Mouse (Mus musculus) neural tube, embryonic 14.5 days (tissue): ENCODE results near the gene D630045J12Rik. TPM values are rescaled to one million over a fixed set of nuclear protein-coding genes. Genes with fewer than 3 reads are reported as not detected.

Experiments
- ATAC-seq: fragments of 200-750 bp; cut with Nextera tagmentation; 2 replicates; pipeline ENCODE4 v1.8.0; 2017; ENCODE audit warnings: low read depth, mild to moderate bottlenecking, moderate TSS enrichment, moderate library complexity
- H3K27ac ChIP-seq: fragments of 300-500 bp; sonication (generic); 2 replicates; pipeline ENCODE4 v1.5.1; 2014; ENCODE audit warnings: low read depth, mild to moderate bottlenecking, control low read depth, low read length, moderate library complexity, mixed read lengths
- H3K27me3 ChIP-seq: fragments of 300-500 bp; sonication (generic); 2 replicates; pipeline ENCODE4 v1.6.1; 2014; ENCODE audit warnings: low read length; ENCODE audit not compliant: control insufficient read depth, insufficient read depth
- H3K36me3 ChIP-seq: fragments of 300-500 bp; sonication (generic); 2 replicates; pipeline ENCODE4 v1.6.1; 2014; ENCODE audit warnings: low read length, mixed read lengths; ENCODE audit not compliant: control insufficient read depth, insufficient read depth
- H3K4me1 ChIP-seq: fragments of 300-500 bp; sonication (generic); 2 replicates; pipeline ENCODE4 v1.6.1; 2014; ENCODE audit warnings: low read length; ENCODE audit not compliant: control insufficient read depth, insufficient read depth
- H3K4me2 ChIP-seq: fragments of 300-500 bp; sonication (generic); 2 replicates; pipeline ENCODE4 v1.6.1; 2014; ENCODE audit warnings: mild to moderate bottlenecking, low read depth, low read length, control low read depth
- H3K4me3 ChIP-seq: fragments of 300-500 bp; sonication (generic); 2 replicates; pipeline ENCODE4 v1.5.1; 2014; ENCODE audit warnings: low read depth, low read length, control low read depth, mixed read lengths
- H3K9ac ChIP-seq: fragments of 300-500 bp; sonication (generic); replicated peaks from 2 replicates; pipeline ENCODE4 v1.6.1; 2014; ENCODE audit warnings: low read depth, mild to moderate bottlenecking, control low read depth, low read length, mixed read lengths
- H3K9me3 ChIP-seq: fragments of 300-500 bp; sonication (generic); 2 replicates; pipeline ENCODE4 v1.6.1; 2016; ENCODE audit warnings: low read length; ENCODE audit not compliant: control insufficient read depth
- WGBS: fragments of 180-500 bp; shearing (Covaris S2); extraction: QIAGEN DNeasy Blood & Tissue Kit; methylation state at CpG from one replicate; pipeline ENCODE4 v1.1.7; 2014; 5-methylcytosine and 5-hydroxymethylcytosine counted together
- polyA plus RNA-seq: library from polyadenylated mRNA; unstranded; fragments of >200 nt; fragmentation: Nextera tagmentation; extraction: Ambion mirVana; gene quantifications from 2 replicates; pipeline ENCODE4 v1.2.1, GENCODE M21; 2014

Gene D630045J12Rik
- polyA plus RNA-seq, 1 experiment from 2014 or later, result 21.0 TPM

DNA sequence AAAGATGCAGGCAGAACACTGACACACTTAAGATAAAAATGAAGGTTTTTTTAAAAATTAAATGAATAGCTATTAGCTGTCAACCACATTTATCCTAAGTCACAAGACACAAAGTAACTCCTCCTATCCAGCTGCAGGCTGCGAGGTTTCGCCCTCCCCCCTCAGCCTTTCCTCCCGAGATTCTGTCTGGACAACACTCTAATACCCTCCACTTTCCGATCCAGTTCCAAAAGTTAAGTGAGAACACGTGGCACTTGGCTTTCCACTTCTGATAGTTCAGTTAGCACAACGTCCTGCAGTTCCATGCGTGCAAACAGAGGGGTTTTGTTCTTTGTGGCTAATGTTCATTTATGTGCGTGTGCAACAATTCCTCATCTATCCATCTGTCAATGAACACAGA lies 69.0 kb downstream of the D630045J12Rik start:
- H3K4me1 ChIP-seq, result 0 out of 2 replicates have a peak, but pooled peaks cover 3% of the 10 kb centered on the region
- WGBS, result 56% methylated on average over 8 of the region's 8 CpGs
- ATAC-seq, result no peak

DNA sequence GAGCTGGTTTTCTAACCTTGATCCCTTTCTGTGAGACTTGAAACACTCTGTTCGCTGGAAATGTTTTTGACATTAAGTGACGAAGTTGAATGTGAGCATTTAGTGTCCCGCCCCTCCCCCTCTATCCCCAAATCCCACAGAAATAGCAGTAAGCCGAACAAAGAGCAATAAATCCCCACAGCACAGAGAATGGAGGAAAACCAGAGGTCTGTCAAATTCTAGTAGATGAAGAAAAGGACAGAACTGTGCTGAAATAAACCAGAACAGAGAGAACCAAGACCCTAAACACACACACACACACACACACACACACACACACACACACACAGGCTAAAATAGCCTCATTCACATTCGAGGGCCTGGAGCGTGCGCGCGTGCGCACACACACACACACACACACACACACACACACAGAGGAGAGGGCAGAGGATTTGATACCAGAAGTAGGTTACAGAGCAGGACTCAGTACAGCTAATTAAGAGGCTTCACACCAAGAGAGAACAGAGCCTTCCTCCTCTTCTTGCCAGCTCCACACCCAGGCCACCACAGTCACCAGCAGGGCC lies 72.0 kb downstream of the D630045J12Rik start:
- 64% methylated on average over 10 of the region's 10 CpGs for WGBS

More for the DNA sequence above, 69.0 kb downstream of the D630045J12Rik start:
- no peaks in the 10 kb centered on the region for H3K27me3 ChIP-seq
- peaks cover 22% of the 10 kb centered on the region for H3K36me3 ChIP-seq
- no peak overlapping the region for H3K27ac ChIP-seq
- no peaks in the 10 kb centered on the region for H3K9me3 ChIP-seq
- H3K4me2 ChIP-seq, result no peak overlapping the region
- H3K9ac ChIP-seq, result no peak overlapping the region
- H3K4me3 ChIP-seq, result no peak overlapping the region

DNA sequence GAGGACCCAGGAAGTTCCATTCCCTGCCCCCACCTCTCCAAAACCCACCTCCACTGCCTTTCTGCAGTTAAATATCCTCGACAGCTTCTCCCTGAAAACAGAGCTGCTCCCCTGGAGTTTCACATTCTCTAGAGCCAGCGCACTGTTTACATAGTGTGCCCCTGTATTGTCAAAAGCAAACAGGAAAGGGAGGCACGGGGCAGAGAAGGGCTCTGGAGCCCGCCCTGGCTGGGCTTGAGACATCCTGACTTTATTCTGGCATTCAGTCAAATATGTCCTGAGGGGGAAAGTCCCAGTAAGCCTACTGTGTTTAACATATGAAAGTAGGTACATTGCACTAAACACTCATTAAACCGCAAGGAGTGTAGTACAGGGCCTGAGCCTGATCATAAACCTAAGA lies 73.1 kb downstream of the D630045J12Rik start:
- Histone ChIP-seq H3K4me2 (no peak overlapping the region), H3K27ac (no peak overlapping the region), H3K4me3 (no peak overlapping the region), H3K36me3 (peaks cover 19% of the 10 kb centered on the region), H3K27me3 (no peaks in the 10 kb centered on the region), H3K9ac (no peak overlapping the region), H3K4me1 (0 out of 2 replicates have a peak, but pooled peaks cover 3% of the 10 kb centered on the region), H3K9me3 (no peaks in the 10 kb centered on the region)
- WGBS, result 55% methylated on average over 5 of the region's 5 CpGs
- no peak for ATAC-seq

More for the DNA sequence above, 72.0 kb downstream of the D630045J12Rik start:
- Histone ChIP-seq H3K27me3 (no peaks in the 10 kb centered on the region), H3K4me1 (0 out of 2 replicates have a peak, but pooled peaks cover 3% of the 10 kb centered on the region), H3K9ac (no peak overlapping the region), H3K9me3 (no peaks in the 10 kb centered on the region), H3K4me2 (no peak overlapping the region), H3K27ac (peak overlapping the region; percentile 35; the same call in 1 of the 2 replicates), H3K36me3 (peaks cover 19% of the 10 kb centered on the region), H3K4me3 (no peak overlapping the region)
- no peak for ATAC-seq

DNA sequence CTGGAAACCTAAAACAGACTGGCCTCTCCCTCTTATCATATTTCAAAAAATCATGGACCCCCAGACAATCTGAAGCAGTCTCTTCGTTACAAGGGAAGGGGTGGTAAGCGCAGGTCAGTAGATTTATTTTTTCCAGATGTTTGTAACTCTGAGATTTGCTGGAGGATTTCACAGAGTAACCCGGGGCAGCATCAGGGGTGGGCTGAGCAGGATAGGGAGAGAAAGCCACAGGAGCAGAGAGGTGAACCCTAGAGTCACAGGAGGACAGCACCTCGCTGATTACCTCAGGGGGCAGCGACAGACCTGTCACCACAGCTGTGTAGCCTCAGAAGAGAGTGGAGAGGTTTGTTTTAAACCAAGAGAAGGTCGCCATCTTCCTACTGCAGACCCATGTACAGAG lies 88.4 kb downstream of the D630045J12Rik start:
- Histone ChIP-seq H3K4me2 (no peak overlapping the region), H3K36me3 (peaks cover 28% of the 10 kb centered on the region), H3K27me3 (no peaks in the 10 kb centered on the region), H3K27ac (0 out of 2 replicates have a peak overlapping the region, but pooled peaks have one; percentile 22), H3K4me1 (peaks cover 16% of the 10 kb centered on the region; the same call in 1 of the 2 replicates), H3K4me3 (no peak overlapping the region), H3K9ac (no peak overlapping the region), H3K9me3 (no peaks in the 10 kb centered on the region)
- 65% methylated on average over 6 of the region's 6 CpGs for WGBS
- no peak for ATAC-seq

DNA sequence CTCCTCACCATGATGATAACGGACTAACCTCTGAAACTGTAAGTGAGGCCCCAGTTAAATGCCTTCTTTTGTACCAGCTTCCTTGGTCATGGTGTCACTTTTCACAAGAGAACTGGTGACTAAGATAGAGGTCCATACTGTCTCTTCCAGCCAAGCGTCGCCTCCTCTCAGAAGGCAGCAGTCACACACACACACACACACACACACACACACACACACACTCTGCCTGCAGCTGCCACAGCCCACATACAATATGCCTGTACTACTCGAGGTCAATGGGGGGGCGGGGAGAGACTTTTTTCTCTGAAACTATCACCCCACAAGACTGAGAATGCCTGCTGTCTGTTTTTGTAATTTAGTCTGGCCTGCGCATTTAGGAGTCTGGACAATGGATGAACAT lies 89.1 kb downstream of the D630045J12Rik start:
- WGBS, result 75% methylated on average over 6 of the region's 6 CpGs
- ATAC-seq, result no peak
- no peaks in the 10 kb centered on the region for H3K9me3 ChIP-seq
- H3K4me3 ChIP-seq, result no peak overlapping the region
- H3K4me1 ChIP-seq, result peaks cover 17% of the 10 kb centered on the region; the same call in 1 of the 2 replicates
- no peak overlapping the region for H3K27ac ChIP-seq
- no peak overlapping the region for H3K4me2 ChIP-seq
- no peak overlapping the region for H3K9ac ChIP-seq
- H3K36me3 ChIP-seq, result peaks cover 21% of the 10 kb centered on the region
- H3K27me3 ChIP-seq, result no peaks in the 10 kb centered on the region

DNA sequence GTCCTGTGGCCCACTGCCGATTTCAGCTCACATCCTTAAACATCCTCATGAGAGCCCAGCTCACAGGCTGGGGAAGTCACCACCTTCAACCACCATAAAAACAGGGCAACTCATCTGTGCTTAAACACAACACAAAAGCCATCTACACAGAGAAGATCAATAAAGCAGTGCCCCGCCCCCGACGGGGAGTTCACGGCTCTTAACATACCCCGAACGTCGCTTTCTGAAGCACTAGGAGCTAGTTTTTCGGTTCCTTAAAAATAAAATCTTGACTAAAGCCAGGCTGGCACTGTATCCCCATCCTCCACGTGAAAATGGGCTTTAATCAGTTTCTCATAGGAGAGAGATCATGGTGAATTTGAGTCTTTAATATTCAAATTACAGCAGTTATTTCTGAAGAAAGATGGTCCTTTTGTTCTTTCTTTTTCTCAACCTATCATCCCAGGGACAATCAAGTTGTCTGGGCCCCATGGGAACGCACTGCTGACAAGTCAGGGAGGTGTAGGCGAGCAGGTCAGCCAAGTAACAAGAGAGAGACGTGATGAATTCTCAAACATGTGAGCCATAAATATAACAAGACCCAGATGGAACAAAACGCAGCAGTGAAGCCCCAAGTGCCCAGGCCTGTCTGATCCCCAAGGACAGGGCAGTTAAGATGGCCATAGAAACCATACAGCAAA lies 90.8 kb downstream of the D630045J12Rik start:
- peaks cover 7% of the 10 kb centered on the region; the same call in 1 of the 2 replicates for H3K36me3 ChIP-seq
- no peak overlapping the region for H3K4me2 ChIP-seq
- no peak overlapping the region for H3K4me3 ChIP-seq
- no peak for ATAC-seq
- H3K9me3 ChIP-seq, result no peaks in the 10 kb centered on the region
- no peak overlapping the region for H3K27ac ChIP-seq
- 12% methylated on average over 14 of the region's 14 CpGs for WGBS
- H3K27me3 ChIP-seq, result no peaks in the 10 kb centered on the region
- H3K9ac ChIP-seq, result no peak overlapping the region
- peaks cover 17% of the 10 kb centered on the region; the same call in 1 of the 2 replicates for H3K4me1 ChIP-seq

DNA sequence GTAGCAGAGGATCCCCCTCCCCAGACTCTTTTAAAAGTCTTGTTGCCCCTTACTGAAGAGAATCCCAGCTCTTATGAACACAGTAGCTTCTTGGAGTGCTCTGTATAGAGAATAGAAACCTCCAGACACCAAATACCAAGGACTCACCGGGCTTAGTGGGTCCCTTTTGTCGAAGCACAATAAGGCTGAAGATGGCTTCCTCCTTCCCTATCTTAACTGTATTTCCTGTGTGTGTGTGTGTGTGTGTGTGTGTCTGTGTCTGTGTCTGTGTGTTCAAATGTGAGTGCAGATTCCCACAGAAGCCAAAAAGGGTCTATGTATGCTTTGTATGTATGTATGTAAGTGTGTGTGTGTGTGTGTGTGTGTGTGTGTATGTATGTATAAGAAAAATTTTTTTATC lies 93.3 kb downstream of the D630045J12Rik start:
- no peak overlapping the region for H3K9ac ChIP-seq
- H3K36me3 ChIP-seq, result 0 out of 2 replicates have a peak, but pooled peaks cover 8% of the 10 kb centered on the region
- 51% methylated on average over 2 of the region's 2 CpGs for WGBS
- ATAC-seq, result no peak; the same call in 1 of the 2 replicates
- no peak overlapping the region for H3K4me3 ChIP-seq
- peaks cover 17% of the 10 kb centered on the region; the same call in 1 of the 2 replicates for H3K4me1 ChIP-seq
- no peaks in the 10 kb centered on the region for H3K9me3 ChIP-seq
- peak overlapping the region; percentile 72 for H3K27ac ChIP-seq
- H3K27me3 ChIP-seq, result no peaks in the 10 kb centered on the region
- no peak overlapping the region for H3K4me2 ChIP-seq

GRCm38 (mm10) chr6:38160102-38160501 lies 93.7 kb downstream of the D630045J12Rik start:
- Histone ChIP-seq H3K4me3 (no peak overlapping the region), H3K9me3 (no peaks in the 10 kb centered on the region), H3K9ac (no peak overlapping the region), H3K4me2 (no peak overlapping the region), H3K4me1 (peaks cover 17% of the 10 kb centered on the region; the same call in 1 of the 2 replicates), H3K27me3 (no peaks in the 10 kb centered on the region), H3K36me3 (0 out of 2 replicates have a peak, but pooled peaks cover 10% of the 10 kb centered on the region), H3K27ac (peak overlapping the region; percentile 72)
- ATAC-seq, result peak; percentile 68
- WGBS, result 15% methylated on average over 3 of the region's 3 CpGs

GRCm38 (mm10) chr6:38159576-38159975 lies 94.2 kb downstream of the D630045J12Rik start:
- Histone ChIP-seq H3K27ac (no peak overlapping the region), H3K9ac (no peak overlapping the region), H3K4me2 (no peak overlapping the region), H3K27me3 (no peaks in the 10 kb centered on the region), H3K4me3 (no peak overlapping the region), H3K9me3 (no peaks in the 10 kb centered on the region), H3K4me1 (peaks cover 17% of the 10 kb centered on the region; the same call in 1 of the 2 replicates), H3K36me3 (0 out of 2 replicates have a peak, but pooled peaks cover 14% of the 10 kb centered on the region)
- WGBS, result 85% methylated on average over 4 of the region's 4 CpGs
- no peak for ATAC-seq
